8 mouse cellular contexts compared by ENCODE assay signal in genomic region chr12:110737170-110738157, GRCm38 (mm10). TPM values are rescaled to one million over a fixed set of nuclear protein-coding genes. Genes with fewer than 3 reads are reported as not detected.
DNase-seq lines count a peak whose midpoint lies in the region; ATAC-seq lines count a peak whose summit lies in the region.

TSS of gene Wdr20 (plus strand) at chr12:110737944.

- peak; percentile 99 for DNase-seq in NIH3T3 (ENCODE audit: low read depth)
- peak; percentile 100 for DNase-seq in cerebellum, postnatal 10 days
- peak; percentile 92 to 96 for DNase-seq in frontal cortex, postnatal 14 days (ENCODE audit: low spot score in 2 of 2)
- DNase-seq in layer of hippocampus, postnatal 25 days (ENCODE audit: extremely low spot score in 1 of 2, low spot score in 1 of 2), result peak; percentile 96 to 97
- DNase-seq in lung, postnatal 25 days (ENCODE audit: low spot score), result peak; percentile 97
- DNase-seq in retina, embryonic 14.5 days (ENCODE audit: low spot score), result peak; percentile 99
- DNase-seq in thymus, postnatal 4 days, result peak; percentile 100

- H3K9ac ChIP-seq in hindbrain, embryonic 13.5 days, result peak within 1 kb of the TSS; percentile 94

- peak within 1 kb of the TSS; percentile 89 for H3K4me2 ChIP-seq in hindbrain, embryonic 13.5 days

- H3K4me1 ChIP-seq in hindbrain, embryonic 13.5 days (replicated peaks), result peaks cover 34% of the 10 kb centered on the region

- WGBS in hindbrain, embryonic 13.5 days, result 1% methylated on average over 69 of the region's 69 CpGs

- peaks cover 16% of the 10 kb centered on the region for H3K27me3 ChIP-seq in hindbrain, embryonic 13.5 days

- no peaks in the 10 kb centered on the region for H3K36me3 ChIP-seq in hindbrain, embryonic 13.5 days

- H3K4me3 ChIP-seq in hindbrain, embryonic 13.5 days, result peak within 1 kb of the TSS; percentile 98

- no peaks in the 10 kb centered on the region for H3K9me3 ChIP-seq in hindbrain, embryonic 13.5 days

- peak within 1 kb of the TSS; percentile 94 for H3K27ac ChIP-seq in hindbrain, embryonic 13.5 days

- ATAC-seq in hindbrain, embryonic 13.5 days (ENCODE audit: low FRiP score), result peak; percentile 95

RNA-seq across cellular contexts. Expression of gene Wdr20, which starts in this region (rescaled TPM):
- 26.0 and 26.3 TPM in 2 replicates for polyA plus RNA-seq in hindbrain, embryonic 13.5 days (2015; fragmentation: Nextera tagmentation; extraction: Ambion mirVana)
- 10 to 100 TPM; 38.8 to 41.6 TPM for total RNA-seq in layer of hippocampus, postnatal 25 days (2021)

Comparison
In these comparisons a context has a peak if more than half of its experiments do, and no peak if none do; other contexts are left out.
1. Peak in every context shown above with its lines: DNase-seq, ATAC-seq, H3K4me3 ChIP-seq and H3K27ac ChIP-seq.